Mouse (Mus musculus) testis, adult 2 months (tissue): ENCODE measurements around the gene Arhgap40.

Experiments
- CTCF ChIP-seq: fragments of 200-500 bp; IDR thresholded peaks from 2 replicates; pipeline ENCODE4 v1.5.1; 2012; ENCODE audit warnings: low read depth, mild to moderate bottlenecking, inconsistent platforms, low read length, moderate library complexity; ENCODE audit not compliant: control insufficient read depth, insufficient read depth, insufficient replicate concordance
- POLR2A ChIP-seq: fragments of 200-500 bp; IDR thresholded peaks from 2 replicates; pipeline ENCODE4 v1.6.1; 2012; ENCODE audit warnings: low read depth, mild to moderate bottlenecking, inconsistent platforms, low read length, moderate library complexity; ENCODE audit not compliant: control insufficient read depth

DNA sequence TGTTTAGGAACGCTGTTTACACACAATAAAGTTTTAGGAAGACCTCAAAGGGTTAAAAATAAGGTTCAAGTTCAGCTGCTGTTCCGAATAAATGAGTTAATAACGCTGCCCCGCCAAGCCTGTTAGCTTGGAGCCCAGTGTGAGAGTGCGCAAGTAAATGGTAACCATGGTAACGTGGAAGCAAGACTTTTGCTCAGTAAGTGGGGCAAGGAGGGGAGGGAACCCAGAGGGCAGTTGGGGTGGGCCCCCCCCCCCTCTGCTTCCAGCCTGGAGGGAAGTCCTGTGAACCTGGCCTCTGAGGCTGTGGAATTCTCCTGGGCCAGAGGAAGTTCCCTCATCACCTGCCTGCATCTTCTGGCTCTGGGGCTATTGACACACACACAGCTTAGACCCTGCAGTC is 47.3 kb downstream of the Arhgap40 start:
- TF ChIP-seq CTCF: no peak
- no peak for TF ChIP-seq POLR2A
